ENCODE assay signal across 8 mouse cellular contexts in genomic region chr8:121751407-121751806, GRCm38 (mm10). TPM values are rescaled to one million over a fixed set of nuclear protein-coding genes. Genes with fewer than 3 reads are reported as not detected.
A peak's percentile ranks its signal among the peaks of the same experiment; 100 is the strongest.
DNase-seq lines count a peak whose midpoint lies in the region; ATAC-seq and TF ChIP-seq lines count a peak whose summit lies in the region.

No protein-coding gene starts in this region.

- peaks cover 4% of the 10 kb centered on the region; the same call in 1 of the 2 replicates for H3K9me3 ChIP-seq in midbrain, embryonic 11.5 days (ENCODE audit: control insufficient read depth, low read length)
- H3K9me3 ChIP-seq in midbrain, embryonic 15.5 days: no peaks in the 10 kb centered on the region
- no peaks in the 10 kb centered on the region for H3K9me3 ChIP-seq in liver, embryonic 14.5 days (ENCODE audit: control insufficient read depth, low read length)

- WGBS in midbrain, embryonic 11.5 days: 28% methylated on average over 3 of the region's 3 CpGs
- 25% methylated on average over 3 of the region's 3 CpGs for WGBS in midbrain, embryonic 15.5 days
- WGBS in liver, embryonic 14.5 days (ENCODE audit: insufficient replicate concordance): 10% methylated on average over 3 of the region's 3 CpGs

- intact Hi-C loops in gastrocnemius, postnatal 14 days (cut with DNase I; ENCODE audit: low total_unique reads): no loop called here

- ATAC-seq in CD4-positive, CD25-positive, alpha-beta regulatory T cell, adult 4 months: no peak
- ATAC-seq in midbrain, embryonic 11.5 days (ENCODE audit: low FRiP score): no peak
- ATAC-seq in midbrain, embryonic 15.5 days (replicated peaks): no peak
- no peak for ATAC-seq in liver, embryonic 14.5 days (ENCODE audit: insufficient read depth)

- peak; percentile 68 for DNase-seq in CD4-positive, CD25-positive, alpha-beta regulatory T cell, adult 2 months (ENCODE audit: low read depth, low spot score)
- DNase-seq in midbrain, embryonic 11.5 days (ENCODE audit: low spot score, missing footprints): peak; percentile 97
- peak; percentile 60 for DNase-seq in c-Kit-positive CD71-positive TER-119-negative erythroid progenitor cells, embryonic 14.5 days (ENCODE audit: low read depth)
- peak; percentile 52 for DNase-seq in gastrocnemius, postnatal 14 days
- DNase-seq in liver, embryonic 14.5 days (ENCODE audit: low read depth in 3 of 3, low spot score in 3 of 3): peak; percentile 44 to 51 (median 44)
- peak; percentile 12 for DNase-seq in skeletal muscle tissue, adult 2 months (ENCODE audit: low read depth, low spot score)

- H3K9ac ChIP-seq in midbrain, embryonic 11.5 days (ENCODE audit: low read length): no peak overlapping the region
- no peak overlapping the region for H3K9ac ChIP-seq in midbrain, embryonic 15.5 days
- H3K9ac ChIP-seq in liver, embryonic 14.5 days (replicated peaks): no peak overlapping the region

- peak; percentile 99 for TF ChIP-seq CTCF in liver, embryonic 14.5 days (IDR thresholded peaks at IDR 0.05; ENCODE audit: low read depth)

- no peak overlapping the region for H3K27ac ChIP-seq in midbrain, embryonic 11.5 days (ENCODE audit: low read depth, low read length)
- no peak overlapping the region for H3K27ac ChIP-seq in midbrain, embryonic 15.5 days
- no peak overlapping the region for H3K27ac ChIP-seq in liver, embryonic 14.5 days

- no peaks in the 10 kb centered on the region for H3K4me1 ChIP-seq in midbrain, embryonic 11.5 days (ENCODE audit: control insufficient read depth, insufficient read depth, low read length)
- no peaks in the 10 kb centered on the region for H3K4me1 ChIP-seq in midbrain, embryonic 15.5 days
- H3K4me1 ChIP-seq in liver, embryonic 14.5 days (replicated peaks; ENCODE audit: control insufficient read depth in 2 of 2, insufficient read depth in 2 of 2, low read length in 1 of 2): no peaks in the 10 kb centered on the region

- H3K4me2 ChIP-seq in midbrain, embryonic 11.5 days: no peak overlapping the region
- no peak overlapping the region for H3K4me2 ChIP-seq in midbrain, embryonic 15.5 days
- H3K4me2 ChIP-seq in liver, embryonic 14.5 days (ENCODE audit: low read depth): no peak overlapping the region

- no peaks in the 10 kb centered on the region for H3K36me3 ChIP-seq in midbrain, embryonic 11.5 days (ENCODE audit: control insufficient read depth, insufficient read depth, low read length)
- H3K36me3 ChIP-seq in midbrain, embryonic 15.5 days (replicated peaks): 0 out of 2 replicates have a peak, but pooled peaks cover 6% of the 10 kb centered on the region
- H3K36me3 ChIP-seq in liver, embryonic 14.5 days (replicated peaks; ENCODE audit: control insufficient read depth, insufficient read depth, low read depth): no peaks in the 10 kb centered on the region

- H3K27me3 ChIP-seq in midbrain, embryonic 11.5 days (ENCODE audit: control insufficient read depth, insufficient read depth, low read length): no peaks in the 10 kb centered on the region
- H3K27me3 ChIP-seq in midbrain, embryonic 15.5 days (replicated peaks): no peaks in the 10 kb centered on the region
- H3K27me3 ChIP-seq in liver, embryonic 14.5 days (ENCODE audit: control insufficient read depth, insufficient read depth, low read length): no peaks in the 10 kb centered on the region

- TF ChIP-seq EP300 in liver, embryonic 14.5 days (IDR thresholded peaks at IDR 0.05; ENCODE audit: low read depth): no peak

- no peak overlapping the region for H3K4me3 ChIP-seq in midbrain, embryonic 11.5 days (ENCODE audit: low read depth, low read length)
- no peak overlapping the region for H3K4me3 ChIP-seq in midbrain, embryonic 15.5 days
- H3K4me3 ChIP-seq in liver, embryonic 14.5 days (ENCODE audit: insufficient read depth in 1 of 2, low read depth in 2 of 2, low read length in 2 of 2): no peak overlapping the region

RNA-seq across cellular contexts. Expression of gene Jph3, which starts 22.0 kb away (rescaled TPM):
- under 1 TPM in 1 of 2 experiments, not detected in 1; 0.12 TPM for polyA plus RNA-seq in CD4-positive, CD25-positive, alpha-beta regulatory T cell, adult 4 months (2017; shearing (Covaris generic))
- polyA plus RNA-seq in midbrain, embryonic 11.5 days (2014; fragmentation: Nextera tagmentation; extraction: Ambion mirVana): 10.2 and 10.4 TPM in 2 replicates
- 111 and 114 TPM in 2 replicates for polyA plus RNA-seq in midbrain, embryonic 15.5 days (2015; fragmentation: Nextera tagmentation; extraction: Ambion mirVana)
- under 1 TPM in 1 of 2 experiments, not detected in 1; 0.09 TPM for total RNA-seq in gastrocnemius, postnatal 14 days (2021)
- 0.08 TPM in 1 of 2 replicates, not detected in the other for polyA plus RNA-seq in liver, embryonic 14.5 days (2012; rRNA removed)
- polyA plus RNA-seq in liver, embryonic 14.5 days (2014; fragmentation: Nextera tagmentation; extraction: Ambion mirVana): 0.08 TPM in 1 of 2 replicates, not detected in the other

Comparison
In these comparisons a context has a peak if more than half of its experiments do, and no peak if none do; other contexts are left out.
1. DNase-seq: peak in every context shown above with its lines; median percentile 97 in midbrain, embryonic 11.5 days; 68 in CD4-positive, CD25-positive, alpha-beta regulatory T cell, adult 2 months; 60 in c-Kit-positive CD71-positive TER-119-negative erythroid progenitor cells, embryonic 14.5 days; 52 in gastrocnemius, postnatal 14 days; 44 in liver, embryonic 14.5 days; 12 in skeletal muscle tissue, adult 2 months.